In genomic region chrX:142189023-142189703, GRCm38 (mm10) we compare ENCODE assay signal across 9 mouse cellular contexts. TPM values are rescaled to one million over a fixed set of nuclear protein-coding genes. Genes with fewer than 3 reads are reported as not detected.
DNase-seq lines count a peak whose midpoint lies in the region; ATAC-seq and TF ChIP-seq lines count a peak whose summit lies in the region.
"Had no signal": no experiment of that assay in that cellular context is flagged by ENCODE, and none has a peak within 500 bp of the region (broad histone marks: within the 10 kb centered on the region; RNA-seq: fewer than 3 reads in every experiment).

No protein-coding gene starts in this region.

- no peak overlapping the region for H3K27ac ChIP-seq in hindbrain, postnatal 0 days
- H3K27ac ChIP-seq in midbrain, embryonic 13.5 days: peak overlapping the region; percentile 47; the same call in 1 of the 2 replicates

- H3K9ac ChIP-seq in hindbrain, postnatal 0 days (replicated peaks; ENCODE audit: low read length): no peak overlapping the region
- no peak overlapping the region for H3K9ac ChIP-seq in midbrain, embryonic 13.5 days (replicated peaks)

- no peak overlapping the region for H3K4me2 ChIP-seq in hindbrain, postnatal 0 days (ENCODE audit: low read depth, low read length)
- peak overlapping the region; percentile 22 for H3K4me2 ChIP-seq in midbrain, embryonic 13.5 days (replicated peaks)

- intact Hi-C loops in heart, postnatal 25 days (cut with DNase I): no loop called here

- no peaks in the 10 kb centered on the region for H3K27me3 ChIP-seq in hindbrain, postnatal 0 days (ENCODE audit: insufficient read depth, low read length)
- peaks cover 23% of the 10 kb centered on the region; the same call in 1 of the 2 replicates for H3K27me3 ChIP-seq in midbrain, embryonic 13.5 days

- DNase-seq in heart, adult 18-20 months: peak; percentile 7 to 29
- DNase-seq in heart, postnatal 25 days (ENCODE audit: low spot score): no peak
- DNase-seq in cerebellum, adult 8-10 months: peak; percentile 29
- DNase-seq in forelimb bud, embryonic 11.5 days (ENCODE audit: low read depth, low spot score): peak; percentile 28
- peak; percentile 79 for DNase-seq in hindbrain, postnatal 0 days (ENCODE audit: low spot score)
- peak; percentile 26 to 49 for DNase-seq in left cerebral cortex, adult 18-20 months (ENCODE audit: low spot score in 2 of 2)
- no peak for DNase-seq in c-Kit-positive CD71-positive TER-119-positive erythroid progenitor cells, embryonic 14.5 days (ENCODE audit: low spot score)

- peak; percentile 68 for TF ChIP-seq CTCF in hindbrain, postnatal 0 days (IDR thresholded peaks at IDR 0.05; ENCODE audit: low read depth)

- peak; percentile 82 for ATAC-seq in hindbrain, postnatal 0 days
- peak; percentile 86 for ATAC-seq in midbrain, embryonic 13.5 days

- no peaks in the 10 kb centered on the region for H3K4me1 ChIP-seq in hindbrain, postnatal 0 days (ENCODE audit: insufficient read depth, low read length)
- H3K4me1 ChIP-seq in midbrain, embryonic 13.5 days (replicated peaks): no peaks in the 10 kb centered on the region

- H3K9me3 ChIP-seq in hindbrain, postnatal 0 days (ENCODE audit: low read length): no peaks in the 10 kb centered on the region
- no peaks in the 10 kb centered on the region for H3K9me3 ChIP-seq in midbrain, embryonic 13.5 days

- no peaks in the 10 kb centered on the region for H3K36me3 ChIP-seq in hindbrain, postnatal 0 days (ENCODE audit: insufficient read depth, low read length)
- H3K36me3 ChIP-seq in midbrain, embryonic 13.5 days: no peaks in the 10 kb centered on the region

- no peak overlapping the region for H3K4me3 ChIP-seq in hindbrain, postnatal 0 days (ENCODE audit: low read length)
- no peak overlapping the region for H3K4me3 ChIP-seq in midbrain, embryonic 13.5 days (replicated peaks)
- H3K4me3 ChIP-seq: erythroblast, embryonic 14.5 days had no signal

- 38% methylated on average over 22 of the region's 22 CpGs for WGBS in hindbrain, postnatal 0 days
- 38% methylated on average over 22 of the region's 22 CpGs for WGBS in midbrain, embryonic 13.5 days

RNA-seq across cellular contexts. Expression of gene Gucy2f, which starts 7.6 kb away (rescaled TPM):
- not detected for total RNA-seq in heart, adult 18-20 months (2021)
- total RNA-seq in heart, postnatal 25 days (2021): not detected
- total RNA-seq in hindbrain, postnatal 0 days (2014; rRNA removed): 0.21 and 0.36 TPM in 2 replicates
- 0.05 and 0.15 TPM in 2 replicates for polyA plus RNA-seq in hindbrain, postnatal 0 days (2015; fragmentation: Nextera tagmentation; extraction: Ambion mirVana)
- under 1 TPM; 0.42 to 0.65 TPM for total RNA-seq in left cerebral cortex, adult 18-20 months (2021)
- 0.03 TPM in 2 replicates for polyA plus RNA-seq in midbrain, embryonic 13.5 days (2015; fragmentation: Nextera tagmentation; extraction: Ambion mirVana)
- polyA plus RNA-seq: erythroblast, embryonic 14.5 days had no signal

RNA-seq across cellular contexts. Expression of gene Nxt2, which starts 37.4 kb away (rescaled TPM):
- total RNA-seq in heart, adult 18-20 months (2021): 1 to 10 TPM; 6.0 to 7.7 TPM
- 1 to 10 TPM; 5.9 to 7.5 TPM for total RNA-seq in heart, postnatal 25 days (2021)
- total RNA-seq in hindbrain, postnatal 0 days (2014; rRNA removed): 15.0 and 16.7 TPM in 2 replicates
- 26.6 and 27.4 TPM in 2 replicates for polyA plus RNA-seq in hindbrain, postnatal 0 days (2015; fragmentation: Nextera tagmentation; extraction: Ambion mirVana)
- 10 to 100 TPM; 33.4 to 33.6 TPM for total RNA-seq in left cerebral cortex, adult 18-20 months (2021)
- polyA plus RNA-seq in midbrain, embryonic 13.5 days (2015; fragmentation: Nextera tagmentation; extraction: Ambion mirVana): 12.5 and 14.6 TPM in 2 replicates

Comparison
In these comparisons a context has a peak if more than half of its experiments do, and no peak if none do; other contexts are left out.
1. DNase-seq: peak in heart, adult 18-20 months (2 of 2), cerebellum, adult 8-10 months (single experiment), forelimb bud, embryonic 11.5 days (single experiment), hindbrain, postnatal 0 days (single experiment) and left cerebral cortex, adult 18-20 months (2 of 2); none in heart, postnatal 25 days (single experiment) and c-Kit-positive CD71-positive TER-119-positive erythroid progenitor cells, embryonic 14.5 days (single experiment).